In genomic region chr15:41984267-41984666, GRCm38 (mm10) we compare ENCODE assay signal across 22 mouse cellular contexts.
DNase-seq lines count a peak whose midpoint lies in the region; ATAC-seq and TF ChIP-seq lines count a peak whose summit lies in the region.
"Had no signal": no experiment of that assay in that cellular context is flagged by ENCODE, and none has a peak within 500 bp of the region (broad histone marks: within the 10 kb centered on the region; RNA-seq: fewer than 3 reads in every experiment).

No protein-coding gene starts in this region.

- no peaks in the 10 kb centered on the region for H3K4me1 ChIP-seq in midbrain, embryonic 11.5 days (ENCODE audit: control insufficient read depth, insufficient read depth, low read length)
- no peaks in the 10 kb centered on the region for H3K4me1 ChIP-seq in midbrain, embryonic 14.5 days (ENCODE audit: control insufficient read depth, insufficient read depth, low read length)
- peaks cover 17% of the 10 kb centered on the region for H3K4me1 ChIP-seq in limb, embryonic 12.5 days (replicated peaks)
- H3K4me1 ChIP-seq: embryonic facial prominence, embryonic 15.5 days; heart, embryonic 13.5 days had no signal

- no peaks in the 10 kb centered on the region for H3K9me3 ChIP-seq in midbrain, embryonic 11.5 days (ENCODE audit: control insufficient read depth, low read length)
- no peaks in the 10 kb centered on the region for H3K9me3 ChIP-seq in midbrain, embryonic 14.5 days (ENCODE audit: control insufficient read depth, low read length)
- H3K9me3 ChIP-seq in limb, embryonic 12.5 days, result no peaks in the 10 kb centered on the region
- H3K9me3 ChIP-seq: embryonic facial prominence, embryonic 15.5 days; heart, embryonic 13.5 days had no signal

- 90% methylated on average over 4 of the region's 4 CpGs for WGBS in midbrain, embryonic 11.5 days
- WGBS in midbrain, embryonic 14.5 days, result 88% methylated on average over 4 of the region's 4 CpGs
- 26% methylated on average over 4 of the region's 4 CpGs for WGBS in limb, embryonic 12.5 days

- peak; percentile 35 for DNase-seq in midbrain, embryonic 11.5 days (ENCODE audit: low spot score, missing footprints)
- DNase-seq in midbrain, embryonic 14.5 days, result no peak
- DNase-seq in hindlimb bud, embryonic 11.5 days (ENCODE audit: extremely low spot score, low read depth, low spot score), result peak; percentile 3
- DNase-seq in urinary bladder, postnatal 36 days (ENCODE audit: low spot score in 2 of 2), result no peak
- no peak for DNase-seq in layer of hippocampus, adult 2 months (ENCODE audit: low spot score in 2 of 2)
- DNase-seq: adrenal gland, adult 2 months; adrenal gland, postnatal 14 days; cerebellum, adult 11 months; cerebellum, adult 2 months; cerebellum, adult 9-11 months; cerebellum, postnatal 25 days; gastrocnemius, postnatal 10 days; gastrocnemius, postnatal 36 days; heart, postnatal 14 days; heart, postnatal 4 days had no signal

- H3K27me3 ChIP-seq in midbrain, embryonic 11.5 days (ENCODE audit: control insufficient read depth, insufficient read depth, low read length), result no peaks in the 10 kb centered on the region
- H3K27me3 ChIP-seq in midbrain, embryonic 14.5 days (ENCODE audit: control insufficient read depth, insufficient read depth, low read length), result no peaks in the 10 kb centered on the region
- H3K27me3 ChIP-seq in limb, embryonic 12.5 days, result no peaks in the 10 kb centered on the region
- H3K27me3 ChIP-seq: embryonic facial prominence, embryonic 15.5 days; heart, embryonic 13.5 days had no signal

- H3K4me2 ChIP-seq in midbrain, embryonic 11.5 days, result no peak overlapping the region
- H3K4me2 ChIP-seq in midbrain, embryonic 14.5 days (ENCODE audit: low read length), result no peak overlapping the region
- no peak overlapping the region for H3K4me2 ChIP-seq in limb, embryonic 12.5 days
- H3K4me2 ChIP-seq: embryonic facial prominence, embryonic 15.5 days; heart, embryonic 13.5 days; hindbrain, embryonic 14.5 days had no signal

- no peak overlapping the region for H3K27ac ChIP-seq in midbrain, embryonic 11.5 days (ENCODE audit: low read depth, low read length)
- no peak overlapping the region for H3K27ac ChIP-seq in midbrain, embryonic 14.5 days (replicated peaks; ENCODE audit: low read depth, low read length)
- H3K27ac ChIP-seq in limb, embryonic 12.5 days, result peak overlapping the region; percentile 64
- no peak overlapping the region for H3K27ac ChIP-seq in layer of hippocampus, adult 2 months
- H3K27ac ChIP-seq: embryonic facial prominence, embryonic 15.5 days; heart, embryonic 13.5 days; hindbrain, embryonic 14.5 days; hindbrain, postnatal 0 days had no signal

- no peak overlapping the region for H3K4me3 ChIP-seq in midbrain, embryonic 11.5 days (ENCODE audit: low read depth, low read length)
- no peak overlapping the region for H3K4me3 ChIP-seq in midbrain, embryonic 14.5 days (replicated peaks; ENCODE audit: low read depth, low read length)
- H3K4me3 ChIP-seq in limb, embryonic 12.5 days (replicated peaks), result no peak overlapping the region
- no peak overlapping the region for H3K4me3 ChIP-seq in layer of hippocampus, adult 2 months
- H3K4me3 ChIP-seq: embryonic facial prominence, embryonic 15.5 days; heart, embryonic 13.5 days had no signal

- no peak for ATAC-seq in midbrain, embryonic 11.5 days (ENCODE audit: low FRiP score)
- no peak for ATAC-seq in midbrain, embryonic 14.5 days (ENCODE audit: low FRiP score, low TSS enrichment)
- peak; percentile 73 for ATAC-seq in limb, embryonic 12.5 days (ENCODE audit: insufficient number of reproducible peaks, insufficient read depth, low FRiP score, low TSS enrichment, low read depth)
- ATAC-seq: CD4-positive, CD25-positive, alpha-beta regulatory T cell, adult 4 months; forebrain, embryonic 14.5 days; hindbrain, postnatal 0 days had no signal

- no peaks in the 10 kb centered on the region for H3K36me3 ChIP-seq in midbrain, embryonic 11.5 days (ENCODE audit: control insufficient read depth, insufficient read depth, low read length)
- no peaks in the 10 kb centered on the region for H3K36me3 ChIP-seq in midbrain, embryonic 14.5 days (ENCODE audit: control insufficient read depth, insufficient read depth, low read length)
- H3K36me3 ChIP-seq in limb, embryonic 12.5 days, result no peaks in the 10 kb centered on the region
- H3K36me3 ChIP-seq: embryonic facial prominence, embryonic 15.5 days; heart, embryonic 13.5 days had no signal

- H3K9ac ChIP-seq in midbrain, embryonic 11.5 days (ENCODE audit: low read length), result no peak overlapping the region
- H3K9ac ChIP-seq in midbrain, embryonic 14.5 days (replicated peaks; ENCODE audit: low read length), result no peak overlapping the region
- H3K9ac ChIP-seq in limb, embryonic 12.5 days (replicated peaks), result no peak overlapping the region
- H3K9ac ChIP-seq: embryonic facial prominence, embryonic 15.5 days; heart, embryonic 13.5 days; hindbrain, embryonic 14.5 days had no signal

- no peak for TF ChIP-seq CTCF in layer of hippocampus, adult 2 months (conservative IDR thresholded peaks at IDR 0.05)

Comparison
In these comparisons a context has a peak if more than half of its experiments do, and no peak if none do; other contexts are left out.
1. DNase-seq: peak in midbrain, embryonic 11.5 days (single experiment) and hindlimb bud, embryonic 11.5 days (single experiment); none in midbrain, embryonic 14.5 days (single experiment), urinary bladder, postnatal 36 days (0 of 2) and layer of hippocampus, adult 2 months (0 of 2).